Mouse (Mus musculus) thymus, adult 2 months (tissue): ENCODE results near the gene Rnase12.

Experiments
- CTCF ChIP-seq: fragments of 200-500 bp; IDR thresholded peaks from 2 replicates; pipeline ENCODE4 v1.5.1; 2012; ENCODE audit warnings: mild to moderate bottlenecking, control low read depth, low read length, moderate library complexity, borderline replicate concordance; ENCODE audit not compliant: control insufficient read depth, poor library complexity, insufficient read depth; ENCODE audit errors: extremely low read depth
- POLR2A ChIP-seq: fragments of 200-500 bp; IDR thresholded peaks from 2 replicates; pipeline ENCODE4 v1.6.1; 2012; ENCODE audit warnings: mild to moderate bottlenecking, low read length, control low read depth, moderate library complexity; ENCODE audit not compliant: control insufficient read depth, poor library complexity, insufficient read depth; ENCODE audit errors: extremely low read depth

GRCm38 (mm10) chr14:51074335-51074734, 16.9 kb upstream of the Rnase12 start, which contains the start of gene Olfr750:
- TF ChIP-seq CTCF (no peak), POLR2A (no peak)
